Mouse (Mus musculus) liver, embryonic 14.5 days (tissue): Measurements from ENCODE around the gene Lrrn4cl.
A peak's percentile ranks its signal among the peaks of the same experiment; 100 is the strongest.

ENCODE experiments used
- CTCF ChIP-seq: IDR thresholded peaks from 2 replicates; pipeline ENCODE4 v1.5.1; 2016; ENCODE audit warnings: antibody characterized with exemption, low read depth, control low read depth
- EP300 ChIP-seq: IDR thresholded peaks from 2 replicates; pipeline ENCODE4 v1.6.1; 2016; ENCODE audit warnings: antibody characterized with exemption, low read depth

GRCm38 (mm10) chr19:8802130-8802821, 48.3 kb upstream of the Lrrn4cl start, which contains the start of gene Zbtb3:
- no peak for TF ChIP-seq CTCF
- TF ChIP-seq EP300, result 0 out of 2 replicates have a peak, but pooled peaks have one; percentile 36
